Comparison of ENCODE assay signal across 9 mouse cellular contexts in genomic region chr1:167466765-167467426, GRCm38 (mm10). TPM values are rescaled to one million over a fixed set of nuclear protein-coding genes. Genes with fewer than 3 reads are reported as not detected.
DNase-seq lines count a peak whose midpoint lies in the region; ATAC-seq lines count a peak whose summit lies in the region.
"Had no signal": no experiment of that assay in that cellular context is flagged by ENCODE, and none has a peak within 500 bp of the region (broad histone marks: within the 10 kb centered on the region; RNA-seq: fewer than 3 reads in every experiment).

Gene Lrrc52 (minus strand): TSS chr1:167466780.

- no peaks in the 10 kb centered on the region for H3K36me3 ChIP-seq in heart, embryonic 10.5 days
- no peaks in the 10 kb centered on the region for H3K36me3 ChIP-seq in heart, embryonic 16.5 days (ENCODE audit: control insufficient read depth, insufficient read depth)

- no peaks in the 10 kb centered on the region; the same call in 1 of the 2 replicates for H3K27me3 ChIP-seq in heart, embryonic 10.5 days (ENCODE audit: insufficient read depth, poor library complexity, severe bottlenecking)
- H3K27me3 ChIP-seq in heart, embryonic 16.5 days (ENCODE audit: control insufficient read depth, insufficient read depth, low read length), result no peaks in the 10 kb centered on the region

- H3K9me3 ChIP-seq in heart, embryonic 10.5 days, result no peaks in the 10 kb centered on the region
- H3K9me3 ChIP-seq in heart, embryonic 16.5 days (replicated peaks; ENCODE audit: control insufficient read depth, low read length), result no peaks in the 10 kb centered on the region

- H3K4me3 ChIP-seq in heart, embryonic 10.5 days, result no peak within 1 kb of the TSS
- no peak within 1 kb of the TSS for H3K4me3 ChIP-seq in heart, embryonic 16.5 days (ENCODE audit: low read length)

- ATAC-seq in heart, embryonic 16.5 days (replicated peaks; ENCODE audit: extremely low read depth, insufficient read depth, low FRiP score), result peak; percentile 91

- peak; percentile 99 for DNase-seq in heart, adult 11 months
- no peak for DNase-seq in heart, embryonic 10.5 days (ENCODE audit: low spot score)
- peak; percentile 18 for DNase-seq in NIH3T3 (ENCODE audit: low read depth)
- peak; percentile 78 for DNase-seq in cerebellum, adult 9-11 months
- peak; percentile 89 for DNase-seq in left cerebral cortex, postnatal 4 days
- peak; percentile 59 for DNase-seq in testis, postnatal 10 days (ENCODE audit: low spot score)
- no peak for DNase-seq in thymus, postnatal 4 days

- peak within 1 kb of the TSS; percentile 11; the same call in 1 of the 2 replicates for H3K4me2 ChIP-seq in heart, embryonic 16.5 days (ENCODE audit: low read depth, low read length)

- intact Hi-C loops in left cerebral cortex, postnatal 4 days (cut with DNase I), result no loop called here

- H3K9ac ChIP-seq in heart, embryonic 16.5 days (ENCODE audit: low read length), result no peak within 1 kb of the TSS

- WGBS in heart, embryonic 10.5 days, result 28% methylated on average over 9 of the region's 9 CpGs
- 15% methylated on average over 9 of the region's 9 CpGs for WGBS in heart, embryonic 16.5 days

- no peak within 1 kb of the TSS for H3K27ac ChIP-seq in heart, embryonic 10.5 days
- peak within 1 kb of the TSS; percentile 54 for H3K27ac ChIP-seq in heart, embryonic 16.5 days (ENCODE audit: low read length)

- H3K4me1 ChIP-seq in heart, embryonic 10.5 days, result no peaks in the 10 kb centered on the region
- H3K4me1 ChIP-seq in heart, embryonic 16.5 days (ENCODE audit: control insufficient read depth, insufficient read depth, low read length), result peaks cover 14% of the 10 kb centered on the region

RNA-seq across cellular contexts. Expression of gene Lrrc52, which starts in this region (rescaled TPM):
- 0.19 TPM in 1 of 2 replicates, not detected in the other for polyA plus RNA-seq in heart, embryonic 10.5 days (2016; fragmentation: Nextera tagmentation; extraction: Ambion mirVana)
- 0.21 TPM in 1 of 2 replicates, not detected in the other for polyA plus RNA-seq in heart, embryonic 16.5 days (2015; fragmentation: Nextera tagmentation; extraction: Ambion mirVana)
- total RNA-seq in left cerebral cortex, postnatal 4 days (2021), result not detected
- polyA plus RNA-seq: limb, embryonic 11.5 days had no signal

Comparison
In these comparisons a context has a peak if more than half of its experiments do, and no peak if none do; other contexts are left out.
1. DNase-seq: peak in heart, adult 11 months (single experiment), NIH3T3 (single experiment), cerebellum, adult 9-11 months (single experiment) and testis, postnatal 10 days (single experiment); none in heart, embryonic 10.5 days (single experiment) and thymus, postnatal 4 days (single experiment).
2. Peak in ATAC-seq, H3K27ac ChIP-seq and H3K4me2 ChIP-seq in heart, embryonic 16.5 days; RNA of the gene not detected or under 1 TPM.
3. Peak in DNase-seq in left cerebral cortex, postnatal 4 days; RNA of the gene not detected or under 1 TPM.